Comparison of ENCODE assay signal across 10 mouse cellular contexts in the genomic region with DNA sequence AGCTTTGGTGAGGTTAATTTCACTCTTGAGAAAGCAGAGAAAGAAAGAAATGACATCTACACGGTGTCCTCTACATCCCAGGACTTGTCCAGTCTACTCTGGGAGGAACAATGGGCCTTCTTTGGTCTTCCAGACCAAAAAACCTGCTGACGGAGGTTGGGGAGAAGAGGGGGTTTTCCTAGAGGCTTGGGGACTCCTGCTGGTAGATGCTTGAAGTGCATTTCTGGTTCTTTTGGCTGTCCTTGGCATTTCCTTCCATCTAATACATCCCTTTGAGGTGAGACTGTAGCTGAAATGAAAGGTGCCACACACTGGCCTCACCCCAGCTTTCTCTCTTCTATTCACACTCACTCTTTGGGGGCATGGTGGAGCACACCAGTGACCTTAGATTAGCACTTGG. TPM values are rescaled to one million over a fixed set of nuclear protein-coding genes. Genes with fewer than 3 reads are reported as not detected.
DNase-seq lines count a peak whose midpoint lies in the region; ATAC-seq and TF ChIP-seq lines count a peak whose summit lies in the region.
"Had no signal": no experiment of that assay in that cellular context is flagged by ENCODE, and none has a peak within 500 bp of the region (broad histone marks: within the 10 kb centered on the region; RNA-seq: fewer than 3 reads in every experiment).

No protein-coding gene starts in this region.

- H3K4me2 ChIP-seq in midbrain, embryonic 15.5 days, result no peak overlapping the region
- H3K4me2 ChIP-seq: heart, embryonic 13.5 days; liver, embryonic 15.5 days had no signal

- peak; percentile 64 for TF ChIP-seq CTCF in heart, adult 2 months (IDR thresholded peaks at IDR 0.05)

- 55% methylated on average over 2 of the region's 2 CpGs for WGBS in heart, adult 2 months
- WGBS in midbrain, embryonic 15.5 days, result 32% methylated on average over 2 of the region's 2 CpGs

- TF ChIP-seq EP300 in heart, adult 2 months (IDR thresholded peaks at IDR 0.05; ENCODE audit: insufficient read depth, low read depth, low read length), result no peak

- intact Hi-C loops in heart, adult 2 months (cut with DNase I), result loop anchor here (2.0 kb wide), 1 partner anchor 43 kb away; no protein-coding TSS in a partner anchor

- ATAC-seq in erythroblast, adult 5-6 weeks (replicated peaks; ENCODE audit: low FRiP score, poor library complexity, severe bottlenecking), result no peak
- ATAC-seq in midbrain, embryonic 15.5 days (replicated peaks), result no peak

- no peak overlapping the region for H3K4me3 ChIP-seq in heart, adult 2 months
- no peak overlapping the region for H3K4me3 ChIP-seq in midbrain, embryonic 15.5 days
- H3K4me3 ChIP-seq: heart, embryonic 13.5 days; liver, embryonic 15.5 days had no signal

- DNase-seq in heart, adult 2 months, result peak in 1 of 2 experiments; percentile 21
- DNase-seq in heart, adult 9 months (ENCODE audit: low spot score in 2 of 2), result no peak
- DNase-seq in right cerebral cortex, adult 2 months (ENCODE audit: low spot score in 2 of 2), result peak; percentile 41 to 44
- no peak for DNase-seq in right cerebral cortex, postnatal 10 days (ENCODE audit: low spot score in 2 of 2)
- peak; percentile 34 for DNase-seq in adrenal gland, adult 2 months
- peak; percentile 73 for DNase-seq in kidney, postnatal 10 days

- 0 out of 2 replicates have a peak, but pooled peaks cover 4% of the 10 kb centered on the region for H3K9me3 ChIP-seq in midbrain, embryonic 15.5 days
- H3K9me3 ChIP-seq: heart, embryonic 13.5 days; liver, embryonic 15.5 days had no signal

- H3K36me3 ChIP-seq in heart, adult 2 months (ENCODE audit: control insufficient read depth, insufficient read depth, low read length), result no peaks in the 10 kb centered on the region
- no peaks in the 10 kb centered on the region for H3K36me3 ChIP-seq in midbrain, embryonic 15.5 days (replicated peaks)
- H3K36me3 ChIP-seq: heart, embryonic 13.5 days; liver, embryonic 15.5 days had no signal

- H3K79me2 ChIP-seq in heart, adult 2 months (replicated peaks; ENCODE audit: control insufficient read depth, insufficient read depth, low read length), result no peaks in the 10 kb centered on the region

- no peaks in the 10 kb centered on the region for H3K4me1 ChIP-seq in heart, adult 2 months (ENCODE audit: control insufficient read depth, insufficient read depth, low read length)
- H3K4me1 ChIP-seq in midbrain, embryonic 15.5 days, result 0 out of 2 replicates have a peak, but pooled peaks cover 3% of the 10 kb centered on the region
- H3K4me1 ChIP-seq: liver, embryonic 15.5 days had no signal

- H3K27ac ChIP-seq in heart, adult 2 months, result no peak overlapping the region
- H3K27ac ChIP-seq in midbrain, embryonic 15.5 days, result no peak overlapping the region
- H3K27ac ChIP-seq: heart, embryonic 13.5 days; liver, embryonic 15.5 days had no signal

- no peak overlapping the region for H3K9ac ChIP-seq in heart, adult 2 months (ENCODE audit: low read depth, low read length)
- no peak overlapping the region for H3K9ac ChIP-seq in midbrain, embryonic 15.5 days
- H3K9ac ChIP-seq: heart, embryonic 13.5 days; liver, embryonic 15.5 days had no signal

- no peaks in the 10 kb centered on the region for H3K27me3 ChIP-seq in heart, adult 2 months (ENCODE audit: control insufficient read depth, insufficient read depth, low read length)
- H3K27me3 ChIP-seq in midbrain, embryonic 15.5 days (replicated peaks), result no peaks in the 10 kb centered on the region
- H3K27me3 ChIP-seq: heart, embryonic 13.5 days; liver, embryonic 15.5 days had no signal

- TF ChIP-seq POLR2A in heart, adult 2 months (IDR thresholded peaks at IDR 0.05; ENCODE audit: insufficient read depth, low read depth, low read length), result no peak

RNA-seq across cellular contexts. Expression of a gene that starts 57.1 kb away (rescaled TPM):
- 100 to 1,000 TPM; 851 to 971 TPM for total RNA-seq in heart, adult 2 months (2021)
- polyA plus RNA-seq in heart, adult 2 months (2012; rRNA removed), result 642 and 1,106 TPM in 2 replicates
- 1,000 to 10,000 TPM; 1,786 to 2,185 TPM for total RNA-seq in adrenal gland, adult 2 months (2021)
- 71.2 and 105 TPM in 2 replicates for polyA plus RNA-seq in adrenal gland, adult 2 months (2012; rRNA removed)
- 843 and 907 TPM in 2 replicates for total RNA-seq in erythroblast, adult 5-6 weeks (2015; ENCODE audit: low replicate concordance)
- total RNA-seq in erythroblast, adult 5-6 weeks (2017; ENCODE audit: low replicate concordance), result 584 and 753 TPM in 2 replicates
- polyA plus RNA-seq in midbrain, embryonic 15.5 days (2015; fragmentation: Nextera tagmentation; extraction: Ambion mirVana), result 469 and 502 TPM in 2 replicates

RNA-seq across cellular contexts. Expression of a gene that starts 57.2 kb away (rescaled TPM):
- total RNA-seq in heart, adult 2 months (2021), result 10 to 100 TPM; 10.3 to 11.0 TPM
- 4.7 and 10.3 TPM in 2 replicates for polyA plus RNA-seq in heart, adult 2 months (2012; rRNA removed)
- total RNA-seq in adrenal gland, adult 2 months (2021), result 10 to 100 TPM; 15.2 to 18.2 TPM
- polyA plus RNA-seq in adrenal gland, adult 2 months (2012; rRNA removed), result 2.6 and 4.1 TPM in 2 replicates
- total RNA-seq in erythroblast, adult 5-6 weeks (2015; ENCODE audit: low replicate concordance), result 1.3 and 3.1 TPM in 2 replicates
- total RNA-seq in erythroblast, adult 5-6 weeks (2017; ENCODE audit: low replicate concordance), result 1.5 and 5.3 TPM in 2 replicates
- polyA plus RNA-seq in midbrain, embryonic 15.5 days (2015; fragmentation: Nextera tagmentation; extraction: Ambion mirVana), result 20.1 and 23.5 TPM in 2 replicates

Comparison
In these comparisons a context has a peak if more than half of its experiments do, and no peak if none do; other contexts are left out.
1. DNase-seq: peak in right cerebral cortex, adult 2 months (2 of 2), adrenal gland, adult 2 months (single experiment) and kidney, postnatal 10 days (single experiment); none in heart, adult 9 months (0 of 2) and right cerebral cortex, postnatal 10 days (0 of 2).